Mouse (Mus musculus): ENCODE data around the gene Taf3. TPM values are rescaled to one million over a fixed set of nuclear protein-coding genes. Genes with fewer than 3 reads are reported as not detected.

The Taf3 gene
- total RNA-seq (2014; rRNA removed) (2.7 and 5.1 TPM in 2 replicates), polyA plus RNA-seq (2015; fragmentation: Nextera tagmentation; extraction: Ambion mirVana) (10.0 and 10.3 TPM in 2 replicates)

DNA sequence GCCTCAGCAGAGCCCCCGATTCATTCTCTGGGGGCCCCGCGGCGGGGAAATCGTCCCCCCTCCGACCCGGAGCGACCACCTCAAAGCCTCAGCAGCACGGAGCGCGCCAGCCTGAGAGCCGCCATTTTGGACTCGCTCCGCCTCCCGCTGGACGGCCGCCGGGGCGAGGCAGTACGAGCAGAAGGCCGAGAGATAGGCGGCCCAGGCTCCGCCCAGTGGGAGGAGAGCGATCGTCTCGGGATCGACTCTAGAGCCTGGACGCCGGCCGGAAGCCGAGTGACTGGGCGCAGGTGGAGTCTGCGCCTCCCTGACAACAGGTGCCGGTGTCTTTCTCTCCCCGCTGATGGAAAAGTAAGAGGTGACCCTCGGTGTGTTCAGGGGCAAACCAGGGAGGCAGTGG lies at the start of gene Taf3:
Gene Taf3 (minus strand): TSS at position 136 of the 400 bp plus-strand sequence.
- H3K9ac ChIP-seq (replicated peaks; ENCODE audit: low read length) = peak within 1 kb of the TSS; percentile 76
- H3K27ac ChIP-seq = peak within 1 kb of the TSS; percentile 67; the same call in 1 of the 2 replicates
- DNase-seq (ENCODE audit: low spot score) (peak; percentile 97), ATAC-seq (peak; percentile 95)
- H3K4me1 ChIP-seq (ENCODE audit: insufficient read depth, low read length) = no peaks in the 10 kb centered on the region
- no peak for TF ChIP-seq CTCF (IDR thresholded peaks at IDR 0.05; ENCODE audit: low read depth)
- H3K27me3 ChIP-seq (ENCODE audit: insufficient read depth, low read length) = no peaks in the 10 kb centered on the region
- WGBS = under 1% methylated on average over 36 of the region's 36 CpGs
- H3K4me3 ChIP-seq (ENCODE audit: low read length) = peak within 1 kb of the TSS; percentile 92
- H3K9me3 ChIP-seq (ENCODE audit: low read length) = no peaks in the 10 kb centered on the region
- H3K36me3 ChIP-seq (ENCODE audit: insufficient read depth, low read length) = no peaks in the 10 kb centered on the region
- H3K4me2 ChIP-seq (ENCODE audit: low read depth, low read length) = peak within 1 kb of the TSS; percentile 96

DNA sequence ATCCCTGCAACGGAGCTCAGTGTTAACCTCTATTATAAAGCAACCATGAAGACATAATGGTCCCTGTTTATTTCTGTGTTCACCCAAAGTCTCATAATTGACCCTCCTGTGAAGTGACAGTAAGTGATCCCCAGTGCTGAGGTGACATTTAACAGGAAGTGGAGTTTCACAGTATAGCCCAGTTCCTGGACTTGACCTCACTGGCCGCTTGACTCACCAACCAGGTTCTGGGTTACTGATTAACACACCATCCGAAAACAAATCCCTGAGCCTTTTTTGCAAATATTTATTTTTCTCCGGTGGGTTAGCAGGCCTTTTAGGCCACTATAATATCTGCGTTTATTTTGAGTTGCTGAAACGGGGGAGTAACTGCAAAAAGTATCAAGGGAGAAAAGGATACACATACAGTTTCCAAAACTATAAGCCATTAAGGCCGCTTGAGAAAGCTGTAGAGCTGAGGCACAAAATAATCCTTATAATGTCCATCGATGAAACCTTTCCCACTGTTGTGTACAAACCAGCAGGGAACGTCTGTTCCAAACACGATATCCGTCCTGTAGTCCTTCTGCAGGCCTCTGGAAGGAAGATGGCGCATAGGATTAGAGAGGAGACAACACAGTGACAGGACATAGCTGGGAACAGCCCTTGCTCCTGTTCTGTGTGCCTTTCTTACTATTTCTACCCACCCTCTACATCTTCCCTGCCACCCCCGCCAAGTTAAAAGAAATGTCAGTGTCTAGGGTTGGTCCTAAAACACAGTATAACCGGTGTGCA lies 46.1 kb upstream of the Taf3 start:
- ATAC-seq = no peak
- Histone ChIP-seq H3K9me3 (ENCODE audit: low read length) (no peaks in the 10 kb centered on the region), H3K9ac (replicated peaks; ENCODE audit: low read length) (no peak overlapping the region), H3K4me1 (ENCODE audit: insufficient read depth, low read length) (no peaks in the 10 kb centered on the region), H3K27ac (no peak overlapping the region), H3K36me3 (ENCODE audit: insufficient read depth, low read length) (peaks cover 31% of the 10 kb centered on the region; the same call in 1 of the 2 replicates), H3K27me3 (ENCODE audit: insufficient read depth, low read length) (no peaks in the 10 kb centered on the region), H3K4me3 (ENCODE audit: low read length) (no peak overlapping the region), H3K4me2 (ENCODE audit: low read depth, low read length) (no peak overlapping the region)
- 89% methylated on average over 14 of the region's 14 CpGs for WGBS
- no peak for DNase-seq (ENCODE audit: low spot score)
- no peak for TF ChIP-seq CTCF (IDR thresholded peaks at IDR 0.05; ENCODE audit: low read depth)

DNA sequence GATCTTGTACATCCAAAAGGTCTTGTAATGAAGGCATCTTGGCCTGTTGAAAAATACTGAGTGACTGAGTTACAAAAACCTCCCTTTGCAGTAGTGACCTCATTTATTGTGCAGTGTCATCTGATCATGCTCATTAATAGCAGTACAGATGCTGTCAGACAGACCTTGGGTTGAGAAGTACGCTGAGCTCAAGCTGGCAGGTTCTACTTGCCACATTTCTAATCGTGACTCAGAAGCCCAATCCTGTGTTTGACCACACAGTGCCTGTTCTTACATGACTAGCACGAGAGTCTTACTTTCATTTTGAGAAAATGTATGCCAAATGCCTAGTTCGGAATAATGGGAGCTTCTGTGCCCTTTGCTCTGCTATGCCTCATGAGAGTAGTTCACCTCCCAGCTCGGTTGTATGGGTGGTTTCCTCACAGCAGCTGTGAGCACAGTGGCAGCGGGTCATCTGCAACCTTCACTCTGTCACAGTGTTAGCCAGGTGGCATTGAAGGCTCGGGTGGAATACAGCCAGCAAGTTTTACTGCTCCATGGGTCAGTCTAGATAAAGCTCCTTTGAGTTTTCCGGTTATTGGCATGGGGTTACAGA lies 39.0 kb upstream of the Taf3 start:
- Histone ChIP-seq H3K4me3 (ENCODE audit: low read length) (no peak overlapping the region), H3K9ac (replicated peaks; ENCODE audit: low read length) (no peak overlapping the region), H3K27ac (no peak overlapping the region), H3K36me3 (ENCODE audit: insufficient read depth, low read length) (peaks cover 32% of the 10 kb centered on the region; the same call in 1 of the 2 replicates), H3K4me2 (ENCODE audit: low read depth, low read length) (no peak overlapping the region), H3K27me3 (ENCODE audit: insufficient read depth, low read length) (no peaks in the 10 kb centered on the region), H3K4me1 (ENCODE audit: insufficient read depth, low read length) (no peaks in the 10 kb centered on the region), H3K9me3 (ENCODE audit: low read length) (no peaks in the 10 kb centered on the region)
- DNase-seq (ENCODE audit: low spot score) = no peak
- WGBS = 80% methylated on average over 8 of the region's 8 CpGs
- no peak for ATAC-seq
- no peak for TF ChIP-seq CTCF (IDR thresholded peaks at IDR 0.05; ENCODE audit: low read depth)

DNA sequence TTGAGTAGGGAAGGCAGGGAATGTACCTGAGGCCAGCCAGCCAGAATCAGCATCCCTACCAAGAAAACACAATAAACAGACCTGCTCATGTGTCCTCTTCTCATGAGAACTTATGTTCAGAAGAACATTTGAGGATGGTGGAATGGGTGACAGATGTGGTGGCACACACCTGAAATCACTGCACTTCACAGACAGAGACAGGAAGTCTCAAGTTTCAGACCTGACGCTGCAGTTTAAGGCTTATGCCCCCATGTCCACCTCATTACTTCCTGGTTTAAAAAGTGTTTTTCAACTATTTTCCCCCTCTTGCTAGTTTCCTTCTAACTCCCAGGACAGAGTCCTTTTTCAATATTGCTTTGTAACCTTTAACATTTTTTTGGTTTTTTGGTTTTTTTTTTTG lies 34.3 kb upstream of the Taf3 start:
- H3K9ac ChIP-seq (replicated peaks; ENCODE audit: low read length) = no peak overlapping the region
- no peak for ATAC-seq
- no peaks in the 10 kb centered on the region for H3K27me3 ChIP-seq (ENCODE audit: insufficient read depth, low read length)
- 0 out of 2 replicates have a peak, but pooled peaks cover 4% of the 10 kb centered on the region for H3K36me3 ChIP-seq (ENCODE audit: insufficient read depth, low read length)
- DNase-seq (ENCODE audit: low spot score) = no peak
- H3K27ac ChIP-seq = no peak overlapping the region
- H3K4me2 ChIP-seq (ENCODE audit: low read depth, low read length) = no peak overlapping the region
- no peaks in the 10 kb centered on the region for H3K9me3 ChIP-seq (ENCODE audit: low read length)
- TF ChIP-seq CTCF (IDR thresholded peaks at IDR 0.05; ENCODE audit: low read depth) = no peak
- WGBS = 88% methylated on average over 1 of the region's 1 CpGs
- H3K4me3 ChIP-seq (ENCODE audit: low read length) = no peak overlapping the region
- peaks cover 21% of the 10 kb centered on the region for H3K4me1 ChIP-seq (ENCODE audit: insufficient read depth, low read length)

DNA sequence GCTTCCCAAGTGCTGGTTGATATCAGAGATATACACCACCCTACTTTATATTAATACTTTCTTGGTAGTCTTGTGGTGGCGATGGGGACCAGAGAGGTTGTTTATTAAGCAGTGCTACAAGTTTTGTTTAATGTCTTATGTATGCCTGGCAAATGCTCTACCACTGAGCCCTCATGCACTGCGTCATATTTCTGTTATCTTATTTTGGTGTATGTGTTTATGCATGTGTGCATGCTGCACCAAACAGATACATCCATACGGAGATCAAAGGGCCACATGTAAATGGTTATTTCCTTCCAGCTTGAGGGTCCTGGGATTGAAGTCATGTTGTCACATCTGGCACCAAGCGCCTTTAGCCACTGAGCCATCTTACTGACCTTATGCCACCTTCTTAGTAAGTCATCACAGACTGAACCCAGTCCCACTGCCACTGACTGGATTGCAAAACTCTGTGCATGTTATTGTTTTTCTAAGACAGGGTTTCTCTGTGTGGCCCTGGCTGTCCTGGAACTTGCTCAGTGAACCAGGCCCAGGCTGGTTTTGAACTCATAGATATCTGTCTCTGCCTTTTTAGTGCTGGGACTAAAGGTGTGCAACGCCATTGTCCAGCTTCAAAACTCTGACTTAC lies 33.2 kb upstream of the Taf3 start:
- no peak for DNase-seq (ENCODE audit: low spot score)
- WGBS = 90% methylated on average over 5 of the region's 5 CpGs
- Histone ChIP-seq H3K36me3 (ENCODE audit: insufficient read depth, low read length) (no peaks in the 10 kb centered on the region), H3K4me1 (ENCODE audit: insufficient read depth, low read length) (peaks cover 21% of the 10 kb centered on the region), H3K9me3 (ENCODE audit: low read length) (no peaks in the 10 kb centered on the region), H3K9ac (replicated peaks; ENCODE audit: low read length) (0 out of 2 replicates have a peak overlapping the region, but pooled peaks have one; percentile 18), H3K27ac (no peak overlapping the region), H3K4me2 (ENCODE audit: low read depth, low read length) (peak overlapping the region; percentile 88), H3K4me3 (ENCODE audit: low read length) (peak overlapping the region; percentile 84), H3K27me3 (ENCODE audit: insufficient read depth, low read length) (no peaks in the 10 kb centered on the region)
- no peak for ATAC-seq
- no peak for TF ChIP-seq CTCF (IDR thresholded peaks at IDR 0.05; ENCODE audit: low read depth)

DNA sequence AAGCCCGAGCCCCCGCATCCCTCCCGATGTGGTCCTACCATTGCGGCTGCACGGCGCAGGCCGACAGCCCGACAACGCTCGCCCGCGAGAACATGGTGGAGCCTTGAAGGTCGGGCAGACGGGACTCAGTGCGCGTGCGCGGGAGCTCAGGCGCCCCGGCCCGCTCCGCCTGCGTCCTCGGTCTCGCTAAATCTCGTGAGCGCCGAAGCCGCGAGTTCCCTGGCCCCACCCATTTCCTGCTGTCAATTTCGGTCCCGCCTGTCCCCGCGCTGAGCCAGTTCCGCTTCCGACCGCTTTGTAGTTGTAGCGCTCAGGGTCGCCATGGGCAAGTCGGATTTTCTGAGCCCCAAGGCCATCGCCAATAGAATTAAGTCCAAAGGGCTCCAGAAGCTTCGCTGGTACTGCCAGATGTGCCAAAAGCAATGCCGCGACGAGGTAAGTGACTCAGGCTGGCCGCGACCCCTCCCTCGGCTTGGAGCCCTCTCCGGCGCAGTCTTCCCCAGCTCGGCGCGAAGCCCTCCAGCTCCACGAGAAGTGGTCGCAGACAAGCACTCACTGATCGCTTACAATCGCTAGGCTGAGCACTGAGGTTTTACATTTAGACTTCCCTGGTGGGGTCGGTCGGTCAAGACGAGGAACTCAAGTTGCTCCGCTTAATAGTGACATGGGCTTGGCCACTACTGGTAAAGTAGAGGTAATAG lies 32.1 kb upstream of the Taf3 start, which contains the start of the genes Atp5c1 and Kin:
Gene Atp5c1 (minus strand): TSS at position 201 of the 701 bp plus-strand sequence.
Gene Kin (plus strand): TSS at position 284 of the 701 bp plus-strand sequence.
- H3K4me1 ChIP-seq (ENCODE audit: insufficient read depth, low read length) = peaks cover 21% of the 10 kb centered on the region
- H3K4me2 ChIP-seq (ENCODE audit: low read depth, low read length) = peak within 1 kb of the TSS; percentile 88
- no peaks in the 10 kb centered on the region for H3K36me3 ChIP-seq (ENCODE audit: insufficient read depth, low read length)
- peak; percentile 99 for DNase-seq (ENCODE audit: low spot score)
- WGBS = under 1% methylated on average over 60 of the region's 61 CpGs
- peak within 1 kb of the TSS; percentile 84 for H3K4me3 ChIP-seq (ENCODE audit: low read length)
- peak within 1 kb of the TSS; percentile 94 for H3K27ac ChIP-seq
- H3K9ac ChIP-seq (replicated peaks; ENCODE audit: low read length) = peak within 1 kb of the TSS; percentile 93
- H3K9me3 ChIP-seq (ENCODE audit: low read length) = no peaks in the 10 kb centered on the region
- TF ChIP-seq CTCF (IDR thresholded peaks at IDR 0.05; ENCODE audit: low read depth) = peak; percentile 76
- peak; percentile 97 for ATAC-seq
- no peaks in the 10 kb centered on the region for H3K27me3 ChIP-seq (ENCODE audit: insufficient read depth, low read length)

All from hindbrain, postnatal 0 days (tissue).